Mouse (Mus musculus) A20 (cell line): ENCODE results near the gene Zfp60.
"Not testable (repeated sequence)": the region's sequence is repeated elsewhere in the genome, so short reads cannot be mapped to it uniquely, and the experiment has no call there.

Source experiments
- DNase-seq: peaks from one replicate; pipeline ENCODE4 v3.0.0-alpha.2; 2011; ENCODE audit warnings: low read depth, low spot score

Gene Zfp60

DNA sequence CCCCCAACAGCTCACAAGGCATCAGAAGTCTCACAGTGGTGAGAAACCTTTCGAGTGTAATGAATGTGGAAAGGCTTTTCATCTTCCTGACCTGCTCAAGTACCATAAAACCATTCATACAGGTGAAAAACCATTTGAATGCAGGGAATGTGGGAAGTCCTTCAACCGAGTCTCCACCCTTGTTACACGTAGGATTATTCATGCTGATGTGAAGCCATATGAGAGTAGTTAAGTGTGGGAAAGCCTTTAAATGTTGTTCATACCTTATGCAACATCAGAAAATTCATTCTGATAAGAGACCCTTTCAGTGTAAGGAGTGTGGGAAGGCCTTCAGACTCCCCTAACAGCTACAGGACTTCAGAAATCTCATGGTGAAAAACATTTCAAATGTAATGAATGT is 62.7 kb downstream of the Zfp60 start:
- DNase-seq = not testable (repeated sequence)

DNA sequence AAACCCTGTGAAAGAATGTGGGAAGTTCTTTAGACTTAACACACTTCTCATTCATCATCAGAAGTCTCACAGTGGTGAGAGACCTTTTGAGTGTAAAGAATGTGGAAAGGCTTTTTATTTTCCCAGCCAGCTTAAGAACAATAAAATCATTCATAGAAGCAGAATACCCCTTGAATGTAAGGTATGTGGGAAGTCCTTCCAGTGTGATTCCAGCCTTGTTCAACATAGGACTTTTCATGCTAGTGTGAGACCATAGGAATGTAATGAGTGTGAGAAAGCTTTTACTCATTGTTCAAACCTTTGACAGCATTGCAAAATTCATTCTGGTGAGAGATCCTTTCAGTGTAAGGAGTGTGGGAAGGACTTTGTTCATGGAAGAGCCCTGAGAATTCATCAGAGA is 63.4 kb downstream of the Zfp60 start:
- DNase-seq = no peak

DNA sequence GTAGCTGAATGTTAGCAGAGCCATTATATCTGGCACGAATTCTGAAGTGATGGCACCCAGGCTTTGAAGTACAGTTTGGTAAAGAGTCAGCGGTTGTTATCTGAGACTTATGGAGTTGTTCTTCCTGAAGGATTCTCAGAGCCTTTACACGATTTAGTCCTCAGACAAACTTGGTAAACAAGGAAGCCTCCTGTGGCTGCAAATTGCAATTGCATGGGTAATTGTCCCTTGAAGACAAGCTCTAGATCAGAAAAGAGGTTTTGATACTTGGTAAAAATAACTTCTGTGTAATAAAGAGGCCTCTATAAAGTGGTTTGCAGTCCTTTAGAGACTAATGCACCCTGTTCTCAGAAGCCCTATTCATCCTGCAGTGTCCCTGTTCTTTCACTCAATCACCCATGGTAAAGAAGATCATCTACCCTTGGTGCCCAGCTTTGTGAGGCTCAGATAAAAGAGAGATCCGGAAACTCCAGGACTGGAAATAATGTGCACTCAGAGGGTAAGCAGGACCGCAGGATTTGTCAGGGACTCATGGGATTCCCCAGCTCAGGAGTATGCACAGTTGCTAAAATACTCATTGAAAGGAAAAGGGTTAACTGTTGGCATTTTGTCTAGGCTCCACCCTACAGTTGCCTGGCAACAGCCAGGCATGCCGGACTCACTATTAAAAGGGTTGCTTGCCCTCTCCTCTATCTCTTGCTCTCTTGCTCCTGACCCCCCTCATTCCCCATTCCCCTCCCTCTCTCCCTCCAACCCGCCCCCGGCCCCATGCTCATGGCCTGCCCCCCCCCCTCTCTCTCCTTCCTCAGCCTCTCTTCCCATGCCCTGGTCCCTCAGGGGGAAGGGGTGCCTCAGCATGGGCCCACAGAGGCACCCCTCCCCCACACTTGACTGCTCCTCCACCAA is 67.0 kb downstream of the Zfp60 start:
- no peak for DNase-seq

DNA sequence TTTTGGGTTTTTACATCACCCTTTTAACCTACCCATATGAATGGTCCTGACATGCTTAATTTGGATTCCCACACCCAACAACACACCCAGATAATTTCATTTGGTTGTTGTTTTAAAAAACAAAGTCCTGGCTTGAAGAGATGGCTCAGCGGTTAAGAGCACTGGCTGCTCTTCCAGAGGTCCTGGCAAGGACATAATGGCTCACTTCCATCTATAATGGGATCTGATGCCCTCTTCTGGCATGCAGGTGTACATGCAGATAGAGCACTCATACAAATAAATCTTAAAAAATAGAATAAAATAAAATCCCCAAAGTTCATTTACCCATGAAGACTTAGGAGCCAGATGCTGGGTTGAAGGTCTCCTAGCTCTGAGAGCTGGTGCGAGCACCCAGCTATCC is 69.9 kb downstream of the Zfp60 start:
- peak; percentile 43 for DNase-seq

DNA sequence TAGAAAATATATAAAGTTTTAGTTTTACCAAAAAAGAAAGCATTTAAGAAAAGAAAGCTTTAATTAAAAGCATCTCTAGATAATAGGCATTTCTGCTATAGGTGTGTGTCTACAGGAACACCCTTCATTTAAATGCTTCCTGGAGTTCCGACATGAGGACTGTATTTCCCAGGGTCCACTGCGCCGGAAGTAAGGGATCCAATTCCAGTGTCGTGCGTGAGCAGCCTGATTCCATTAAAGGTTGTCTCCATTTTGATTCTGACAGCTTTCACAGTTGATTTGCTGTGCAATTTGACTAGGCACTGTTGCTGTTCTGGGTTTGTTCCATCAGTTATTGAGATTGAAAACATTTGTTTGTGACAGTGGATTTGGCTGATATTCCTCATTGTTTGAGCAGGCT is 71.8 kb downstream of the Zfp60 start:
- DNase-seq = no peak
